In genomic region chr5:112851389-112851788, GRCm38 (mm10) we compare ENCODE assay signal across 14 mouse cellular contexts. TPM values are rescaled to one million over a fixed set of nuclear protein-coding genes. Genes with fewer than 3 reads are reported as not detected.
DNase-seq lines count a peak whose midpoint lies in the region; ATAC-seq and TF ChIP-seq lines count a peak whose summit lies in the region.
"Had no signal": no experiment of that assay in that cellular context is flagged by ENCODE, and none has a peak within 500 bp of the region (broad histone marks: within the 10 kb centered on the region; RNA-seq: fewer than 3 reads in every experiment).

No protein-coding gene starts in this region.

- H3K4me3 ChIP-seq in layer of hippocampus, adult 2 months: no peak overlapping the region
- no peak overlapping the region for H3K4me3 ChIP-seq in forebrain, postnatal 0 days (ENCODE audit: low read depth, low read length)

- 0 out of 2 replicates have a peak, but pooled peaks cover 6% of the 10 kb centered on the region for H3K4me1 ChIP-seq in forebrain, postnatal 0 days (ENCODE audit: insufficient read depth)

- 15% methylated on average over 5 of the region's 5 CpGs for WGBS in forebrain, postnatal 0 days

- H3K27ac ChIP-seq in layer of hippocampus, adult 2 months: peak overlapping the region; percentile 67
- H3K27ac ChIP-seq in forebrain, postnatal 0 days (ENCODE audit: low read depth, low read length): peak overlapping the region; percentile 64
- H3K27ac ChIP-seq: stomach, postnatal 0 days had no signal

- H3K27me3 ChIP-seq in forebrain, postnatal 0 days (ENCODE audit: insufficient read depth, low read length): no peaks in the 10 kb centered on the region

- no peak overlapping the region for H3K4me2 ChIP-seq in forebrain, postnatal 0 days (ENCODE audit: low read depth)

- no peak; the same call in 1 of the 2 replicates for ATAC-seq in forebrain, postnatal 0 days
- ATAC-seq in erythroid progenitor cell, adult 5-6 weeks (replicated peaks; ENCODE audit: low FRiP score, poor library complexity, severe bottlenecking): no peak

- peak; percentile 26 to 34 for DNase-seq in layer of hippocampus, adult 2 months (ENCODE audit: low spot score in 2 of 2)
- DNase-seq in layer of hippocampus, postnatal 25 days (ENCODE audit: extremely low spot score in 1 of 2, low spot score in 1 of 2): no peak
- DNase-seq in brain, embryonic 18.5 days (ENCODE audit: low read depth, low spot score): peak; percentile 54
- DNase-seq in forebrain, postnatal 0 days: no peak
- DNase-seq in mesoderm, embryonic 11.5 days (ENCODE audit: low read depth, low spot score): peak; percentile 50
- DNase-seq in heart, adult 11 months: no peak
- no peak for DNase-seq in frontal cortex, postnatal 10 days (ENCODE audit: low spot score in 2 of 2)
- DNase-seq: adrenal gland, postnatal 10 days; B cell, adult 2 months; cerebellum, adult 9-10 months; kidney, postnatal 4 days; liver had no signal

- H3K9me3 ChIP-seq in forebrain, postnatal 0 days (ENCODE audit: low read length): no peaks in the 10 kb centered on the region

- no peak overlapping the region for H3K9ac ChIP-seq in forebrain, postnatal 0 days

- no peak for TF ChIP-seq CTCF in layer of hippocampus, adult 2 months (conservative IDR thresholded peaks at IDR 0.05)
- no peak for TF ChIP-seq CTCF in forebrain, postnatal 0 days (IDR thresholded peaks at IDR 0.05; ENCODE audit: low read depth)

- H3K36me3 ChIP-seq in forebrain, postnatal 0 days (ENCODE audit: insufficient read depth): no peaks in the 10 kb centered on the region

RNA-seq across cellular contexts. Expression of gene Myo18b, which starts 44.8 kb away (rescaled TPM):
- total RNA-seq in layer of hippocampus, adult 2 months (2021): 1 to 10 TPM; 1.4 to 1.6 TPM
- total RNA-seq in layer of hippocampus, postnatal 25 days (2021): 1 to 10 TPM; 1.0 to 1.7 TPM
- 2.0 and 2.5 TPM in 2 replicates for total RNA-seq in forebrain, postnatal 0 days (2014; rRNA removed)
- 1.0 and 1.6 TPM in 2 replicates for polyA plus RNA-seq in forebrain, postnatal 0 days (2015; fragmentation: Nextera tagmentation; extraction: Ambion mirVana)
- total RNA-seq in erythroid progenitor cell, adult 5-6 weeks (2015; ENCODE audit: low replicate concordance): 1.3 TPM in 1 of 2 replicates, not detected in the other
- total RNA-seq in erythroid progenitor cell, adult 5-6 weeks (2017; ENCODE audit: low replicate concordance): 0.08 and 0.26 TPM in 2 replicates

Comparison
In these comparisons a context has a peak if more than half of its experiments do, and no peak if none do; other contexts are left out.
1. DNase-seq: peak in layer of hippocampus, adult 2 months (2 of 2), brain, embryonic 18.5 days (single experiment) and mesoderm, embryonic 11.5 days (single experiment); none in layer of hippocampus, postnatal 25 days (0 of 2), forebrain, postnatal 0 days (single experiment), heart, adult 11 months (single experiment) and frontal cortex, postnatal 10 days (0 of 2).